Mouse (Mus musculus) forebrain, embryonic 12.5 days (tissue): ENCODE measurements around the gene Evpl. TPM values are rescaled to one million over a fixed set of nuclear protein-coding genes. Genes with fewer than 3 reads are reported as not detected.

ENCODE experiments used
- ATAC-seq: fragments of 200-750 bp; cut with Nextera tagmentation; 2 replicates; pipeline ENCODE4 v1.8.0; 2017; ENCODE audit warnings: moderate TSS enrichment; ENCODE audit not compliant: low FRiP score
- H3K27ac ChIP-seq: fragments of 300-500 bp; sonication (generic); 2 replicates; pipeline ENCODE4 v1.5.1; 2016; ENCODE audit warnings: mild to moderate bottlenecking
- H3K27me3 ChIP-seq: fragments of 300-500 bp; sonication (generic); 2 replicates; pipeline ENCODE4 v1.6.1; 2016; ENCODE audit warnings: mild to moderate bottlenecking
- H3K36me3 ChIP-seq: fragments of 300-500 bp; sonication (generic); replicated peaks from 2 replicates; pipeline ENCODE4 v1.6.1; 2016; ENCODE audit warnings: mild to moderate bottlenecking
- H3K4me1 ChIP-seq: fragments of 300-500 bp; sonication (generic); 2 replicates; pipeline ENCODE4 v1.6.1; 2016
- H3K4me2 ChIP-seq: fragments of 300-500 bp; sonication (generic); 2 replicates; pipeline ENCODE4 v1.6.1; 2016; ENCODE audit warnings: mild to moderate bottlenecking, moderate library complexity
- H3K4me3 ChIP-seq: fragments of 300-500 bp; sonication (generic); replicated peaks from 2 replicates; pipeline ENCODE4 v1.5.1; 2016; ENCODE audit warnings: mild to moderate bottlenecking
- H3K9ac ChIP-seq: fragments of 300-500 bp; sonication (generic); 2 replicates; pipeline ENCODE4 v1.6.1; 2016; ENCODE audit warnings: mild to moderate bottlenecking
- H3K9me3 ChIP-seq: fragments of 300-500 bp; sonication (generic); 2 replicates; pipeline ENCODE4 v1.6.1; 2016
- WGBS: fragments of 180-500 bp; shearing (Covaris S2); methylation state at CpG from one replicate; pipeline ENCODE4 v1.1.7; 2016; 5-methylcytosine and 5-hydroxymethylcytosine counted together
- polyA plus RNA-seq: library from polyadenylated mRNA; unstranded; fragments of >200 nt; fragmentation: Nextera tagmentation; extraction: Ambion mirVana; gene quantifications from 2 replicates; pipeline ENCODE4 v1.2.1, GENCODE M21; 2016

The Evpl gene
- polyA plus RNA-seq, 1 experiment from 2014 or later: 0.61 TPM

GRCm38 (mm10) chr11:116176010-116176409, 61.9 kb downstream of the Evpl start:
- Histone ChIP-seq H3K27ac (no peak overlapping the region), H3K27me3 (no peaks in the 10 kb centered on the region), H3K9me3 (no peaks in the 10 kb centered on the region), H3K9ac (no peak overlapping the region), H3K36me3 (peaks cover 80% of the 10 kb centered on the region), H3K4me3 (no peak overlapping the region), H3K4me1 (no peaks in the 10 kb centered on the region), H3K4me2 (no peak overlapping the region)
- 89% methylated on average over 7 of the region's 7 CpGs for WGBS
- no peak for ATAC-seq

GRCm38 (mm10) chr11:116174775-116175448, 63.0 kb downstream of the Evpl start:
- H3K36me3 ChIP-seq: peaks cover 70% of the 10 kb centered on the region
- no peaks in the 10 kb centered on the region for H3K27me3 ChIP-seq
- no peak overlapping the region for H3K4me3 ChIP-seq
- no peak overlapping the region for H3K4me2 ChIP-seq
- whole genome bisulfite sequencing: 92% methylated on average over 22 of the region's 22 CpGs
- H3K9me3 ChIP-seq: no peaks in the 10 kb centered on the region
- no peak overlapping the region for H3K27ac ChIP-seq
- no peaks in the 10 kb centered on the region for H3K4me1 ChIP-seq
- ATAC-seq: no peak
- H3K9ac ChIP-seq: no peak overlapping the region

- H3K9me3 ChIP-seq: no peaks in the 10 kb centered on the region
- no peak for ATAC-seq
- no peak overlapping the region for H3K4me3 ChIP-seq
- H3K36me3 ChIP-seq: peaks cover 46% of the 10 kb centered on the region
- H3K27ac ChIP-seq: no peak overlapping the region
- no peak overlapping the region for H3K9ac ChIP-seq
- H3K4me2 ChIP-seq: no peak overlapping the region
- peaks cover 4% of the 10 kb centered on the region for H3K4me1 ChIP-seq
- WGBS: 93% methylated on average over 2 of the region's 2 CpGs
- no peaks in the 10 kb centered on the region for H3K27me3 ChIP-seq
These were observed 65.9 kb downstream of the Evpl start for GRCm38 (mm10) chr11:116171959-116172358.

Other genes with a start within 250 kb of the Evpl start
- gene Galk1, start 225.4 kb downstream of the Evpl start, polyA plus RNA-seq: 98.3 and 107 TPM in 2 replicates
- gene H3f3b, start 210.1 kb downstream of the Evpl start, polyA plus RNA-seq: 2,341 and 2,432 TPM in 2 replicates
- gene Unk, start 207.8 kb downstream of the Evpl start, polyA plus RNA-seq: 47.9 and 50.4 TPM in 2 replicates
- 0.69 and 0.73 TPM in 2 replicates for gene Unc13d, start 160.1 kb downstream of the Evpl start, polyA plus RNA-seq
- gene Wbp2, start 151.1 kb downstream of the Evpl start, polyA plus RNA-seq: 92.3 and 101 TPM in 2 replicates
- 2.7 and 3.2 TPM in 2 replicates for gene Trim47, start 110.9 kb downstream of the Evpl start, polyA plus RNA-seq
- 1.9 and 2.1 TPM in 2 replicates for gene Trim65, start 106.9 kb downstream of the Evpl start, polyA plus RNA-seq
- 89.6 and 90.5 TPM in 2 replicates for gene Mrpl38, start 99.2 kb downstream of the Evpl start, polyA plus RNA-seq
- gene Fbf1, start 69.9 kb downstream of the Evpl start, polyA plus RNA-seq: 80.8 and 85.2 TPM in 2 replicates
- 55.9 and 57.4 TPM in 2 replicates for gene Ten1, start 39.2 kb downstream of the Evpl start, polyA plus RNA-seq
- gene Acox1, start 39.0 kb downstream of the Evpl start, polyA plus RNA-seq: 36.0 and 36.8 TPM in 2 replicates
- 84.8 and 86.5 TPM in 2 replicates for gene Srp68, start 36.1 kb upstream of the Evpl start, polyA plus RNA-seq
- 0.19 and 0.46 TPM in 2 replicates for gene Galr2, start 42.9 kb upstream of the Evpl start, polyA plus RNA-seq
- gene Exoc7, start 69.2 kb upstream of the Evpl start, polyA plus RNA-seq: 73.3 and 78.8 TPM in 2 replicates
- 10.3 and 14.3 TPM in 2 replicates for gene Foxj1, start 97.3 kb upstream of the Evpl start, polyA plus RNA-seq
- 23.3 and 36.8 TPM in 2 replicates for gene Rnf157, start 175.0 kb upstream of the Evpl start, polyA plus RNA-seq
- 50.9 and 59.6 TPM in 2 replicates for gene Ubald2, start 196.0 kb upstream of the Evpl start, polyA plus RNA-seq
- gene Qrich2, start 228.2 kb upstream of the Evpl start, polyA plus RNA-seq: not detected in 2 replicates